Mouse (Mus musculus) induced T-regulatory cell, adult 2 months (primary cell): ENCODE data around the gene Slc1a4.
A peak's percentile ranks its signal among the peaks of the same experiment; 100 is the strongest.

Experiments used
- DNase-seq: peaks from one replicate; pipeline ENCODE4 v3.0.0-alpha.2; 2012; ENCODE audit warnings: low read depth

The Slc1a4 gene

DNA sequence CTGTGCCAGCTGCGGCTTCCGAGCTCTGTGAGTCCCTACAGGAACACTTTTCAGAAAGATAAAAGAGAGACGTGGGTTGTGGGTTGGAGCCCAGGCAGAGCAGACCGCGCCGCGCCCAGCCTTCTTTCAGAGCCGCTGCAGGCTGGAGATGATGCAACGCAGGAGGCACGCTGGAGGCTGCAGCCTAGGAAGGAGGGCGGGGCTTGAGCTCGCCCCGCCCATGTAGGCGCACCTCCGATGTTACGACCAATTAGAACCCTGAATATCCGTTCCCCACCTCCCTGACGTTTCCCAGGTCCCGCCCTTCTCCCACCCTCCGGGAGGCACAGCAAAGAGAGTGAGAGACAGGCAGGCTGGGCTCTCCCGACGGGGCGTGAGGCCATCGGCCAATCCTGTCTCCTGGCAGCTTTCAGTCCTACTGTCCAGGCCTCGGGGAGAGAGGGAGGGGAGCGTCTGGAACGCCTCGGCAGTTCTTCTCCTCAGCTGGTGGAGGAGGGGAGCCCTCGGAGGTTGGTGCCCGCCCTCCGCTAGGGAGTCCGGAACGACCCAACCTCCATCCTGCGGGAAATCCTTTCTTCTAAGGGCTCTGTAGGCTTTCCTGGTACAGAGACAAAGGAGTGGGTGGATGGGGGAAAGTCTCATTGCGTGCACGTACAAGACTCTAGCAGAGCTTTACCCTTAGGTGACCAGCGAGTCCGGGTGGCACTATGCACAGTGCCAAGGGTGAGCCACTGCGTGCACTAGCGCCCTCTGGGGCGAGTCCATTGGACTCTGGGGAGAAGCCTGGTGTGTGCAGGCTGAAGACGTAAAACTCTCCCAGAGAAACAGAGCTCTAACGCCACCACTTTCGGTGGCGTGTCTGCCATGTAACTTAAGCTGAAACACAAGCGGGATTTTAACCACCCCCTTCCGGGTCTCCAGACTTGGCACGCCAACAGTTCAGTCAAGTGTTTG, at the start of gene Slc1a4:
Slc1a4 (minus strand) TSS at position 153 of the 954 bp plus-strand sequence.
- DNase-seq, result peak; percentile 98

DNA sequence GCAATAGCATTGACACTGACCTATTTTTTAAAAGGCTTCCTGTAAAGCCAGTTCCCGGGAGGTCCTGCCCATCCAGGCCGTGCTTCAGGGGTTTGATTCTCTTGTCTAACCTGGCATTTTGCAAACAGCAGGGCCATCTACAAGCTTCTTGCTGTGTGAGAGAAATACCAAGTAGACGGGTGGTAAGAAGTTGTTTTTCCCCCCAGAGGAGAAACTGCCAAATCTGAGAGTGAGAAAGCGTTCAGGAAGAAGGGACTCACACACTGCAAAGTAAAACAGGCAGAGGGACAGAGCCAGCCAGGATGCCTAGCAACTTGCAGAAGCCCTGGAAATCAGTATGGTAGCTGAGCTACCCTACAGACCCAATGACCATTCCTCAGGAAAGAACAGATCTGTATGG, 47.6 kb upstream of the Slc1a4 start:
- no peak for DNase-seq

DNA sequence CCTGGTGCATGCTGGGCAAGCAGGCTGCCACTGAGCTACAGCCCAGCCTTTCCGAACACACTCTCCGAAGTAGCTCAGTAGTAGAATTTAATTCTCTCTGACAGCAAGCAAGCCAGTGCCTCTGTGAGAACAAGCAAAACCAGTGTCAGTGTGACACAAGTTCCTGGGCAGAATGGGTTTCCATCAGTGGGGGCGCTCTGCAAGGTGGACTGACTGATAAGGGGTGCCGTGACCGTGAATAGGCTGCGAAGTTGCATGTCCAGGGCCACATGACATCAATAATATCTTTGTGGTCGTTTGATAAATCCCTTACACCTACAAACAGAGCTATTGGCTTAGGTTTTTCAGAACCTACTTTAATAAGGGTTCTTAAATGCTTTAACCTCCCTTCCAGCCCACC, 44.1 kb upstream of the Slc1a4 start:
- DNase-seq, result no peak

DNA sequence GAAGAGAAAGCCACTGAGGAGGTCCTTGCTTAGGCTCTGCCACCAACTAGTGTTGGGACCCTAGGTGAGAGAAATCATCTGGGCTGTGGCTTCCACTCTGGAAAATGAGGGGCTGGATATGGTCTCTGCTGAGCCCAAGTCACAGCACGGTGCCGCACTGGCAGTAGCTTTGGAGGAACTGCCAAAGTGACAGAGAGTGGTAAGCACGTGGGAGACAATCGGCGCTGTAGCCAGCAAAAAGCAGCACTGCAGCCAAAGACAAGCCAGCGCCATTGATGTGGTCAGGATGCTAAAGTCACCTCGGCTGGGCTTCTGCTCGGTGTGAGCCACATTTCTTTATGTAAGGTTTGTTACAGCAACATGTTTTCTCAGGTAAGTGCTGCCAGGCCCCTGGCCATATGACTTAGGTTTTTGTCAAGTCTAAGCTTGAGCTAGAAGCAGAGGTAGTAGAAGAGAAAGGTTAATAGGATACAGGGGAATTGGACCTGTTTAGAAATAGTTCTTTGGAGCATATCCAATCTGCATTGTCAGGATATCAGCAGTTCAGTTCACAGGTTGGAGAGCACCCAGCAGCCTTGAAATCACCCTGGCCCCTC, 40.2 kb upstream of the Slc1a4 start:
- no peak for DNase-seq

DNA sequence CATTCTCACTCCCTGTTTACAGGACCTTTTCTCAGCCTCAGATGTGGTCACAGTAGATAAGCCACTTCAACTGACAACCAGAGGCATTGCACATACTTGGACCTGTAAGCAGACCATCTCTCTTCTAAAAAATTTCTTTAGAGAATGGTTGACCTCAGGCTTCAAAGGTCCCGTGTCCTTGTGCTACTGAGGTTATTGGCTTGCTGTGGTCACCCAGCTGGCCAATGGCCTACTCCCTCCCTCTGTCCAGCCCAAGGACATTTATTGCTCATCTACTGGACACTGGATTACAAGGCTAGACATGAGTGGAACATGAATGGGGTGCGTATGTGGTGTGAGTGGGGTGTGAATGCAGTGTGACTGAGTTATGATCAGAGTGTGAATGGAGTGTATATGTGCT, 38.0 kb upstream of the Slc1a4 start:
- DNase-seq, result no peak

DNA sequence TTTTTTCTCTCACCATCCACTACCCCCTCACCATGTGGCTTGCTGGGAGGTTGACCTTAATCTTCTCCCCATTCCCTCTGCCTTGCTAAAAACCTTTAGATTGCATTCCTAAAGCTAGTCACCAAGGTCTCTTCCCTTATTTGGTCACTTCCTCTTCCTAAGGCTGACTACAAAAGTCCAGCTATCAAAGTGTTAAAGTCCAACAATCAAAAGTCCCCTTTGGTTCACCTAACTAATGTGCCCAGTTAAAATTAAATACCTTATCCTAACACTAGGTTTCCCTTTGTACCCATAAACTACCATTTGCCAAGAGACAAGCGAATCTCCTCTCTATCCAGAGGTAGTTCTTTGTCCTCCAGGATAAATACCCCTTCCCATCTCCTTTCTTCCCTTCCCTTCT, 33.9 kb upstream of the Slc1a4 start:
- no peak for DNase-seq

DNA sequence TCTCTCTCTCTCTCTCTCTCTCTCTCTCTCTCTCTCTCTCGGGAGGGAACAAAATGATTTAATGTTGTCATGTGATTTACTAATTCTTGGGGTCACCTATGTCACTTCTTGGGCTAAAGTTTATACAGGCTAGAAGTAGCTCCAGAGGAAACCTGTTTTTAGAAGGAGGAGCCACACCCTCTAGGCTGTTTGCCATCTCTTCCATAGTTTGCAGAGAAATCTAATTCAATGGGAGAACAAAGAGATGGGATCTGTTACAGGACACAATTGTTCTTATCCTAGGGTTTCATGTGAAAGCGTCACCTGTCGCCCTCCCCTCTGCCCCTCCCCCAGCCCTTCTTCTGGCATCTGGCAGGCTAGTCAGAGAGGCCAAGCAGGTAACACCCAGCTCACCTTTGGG, 28.8 kb upstream of the Slc1a4 start:
- no peak for DNase-seq

DNA sequence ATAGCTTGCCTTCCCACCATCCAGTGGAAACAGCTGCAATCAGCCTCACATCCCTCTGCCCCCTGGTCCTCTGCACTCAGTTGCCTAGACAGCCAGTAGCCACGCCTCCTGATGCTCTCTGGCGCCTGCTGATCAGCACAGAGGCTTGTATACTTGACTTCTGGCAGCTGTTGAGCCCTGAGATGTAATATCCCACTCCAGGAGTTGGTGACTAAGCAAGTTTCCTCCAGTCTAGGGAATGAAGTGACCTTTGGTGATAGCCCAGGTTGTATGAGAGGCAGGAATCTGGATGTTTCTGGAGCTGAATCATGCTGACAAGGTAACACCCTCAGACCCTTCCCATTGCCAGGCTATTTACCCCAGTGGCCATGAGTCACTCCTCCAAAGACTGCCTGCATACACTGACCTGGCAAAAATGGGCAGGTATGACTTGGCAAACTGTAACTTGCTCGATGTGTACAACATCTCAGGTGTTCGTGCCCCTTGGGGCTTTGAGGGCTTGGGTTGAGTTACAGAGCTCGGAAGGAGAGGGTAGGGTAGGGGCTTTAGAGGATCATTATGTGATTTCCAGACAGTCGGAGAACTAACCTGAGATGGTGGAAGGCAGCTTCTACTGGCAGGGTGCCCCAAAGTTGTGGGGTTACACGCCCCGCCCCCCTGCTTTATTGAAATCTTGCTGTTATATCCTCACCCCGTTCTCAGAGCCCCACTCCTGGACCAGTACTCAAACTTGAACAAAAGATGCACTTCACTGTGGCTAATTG, 25.4 kb upstream of the Slc1a4 start:
- DNase-seq, result no peak

DNA sequence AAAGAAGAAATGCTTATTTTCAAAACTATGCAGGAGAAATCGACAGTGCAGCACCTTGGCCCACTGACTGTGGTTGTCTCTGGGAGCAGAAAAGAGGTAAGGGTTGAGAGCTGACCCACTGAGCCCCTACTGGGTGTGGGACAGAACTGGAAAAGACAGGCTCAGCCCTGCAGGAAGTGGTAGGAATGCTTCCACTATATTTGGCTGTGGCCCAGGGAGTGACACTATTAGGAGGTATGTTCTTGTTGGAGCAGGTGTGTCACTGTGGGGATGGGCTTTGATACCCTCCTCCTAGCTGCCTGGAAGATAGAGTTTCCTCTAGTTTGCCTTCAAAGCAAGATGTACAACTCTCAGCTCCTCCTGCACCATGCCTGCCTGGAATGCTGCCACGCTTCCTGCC, 16.0 kb upstream of the Slc1a4 start:
- no peak for DNase-seq

DNA sequence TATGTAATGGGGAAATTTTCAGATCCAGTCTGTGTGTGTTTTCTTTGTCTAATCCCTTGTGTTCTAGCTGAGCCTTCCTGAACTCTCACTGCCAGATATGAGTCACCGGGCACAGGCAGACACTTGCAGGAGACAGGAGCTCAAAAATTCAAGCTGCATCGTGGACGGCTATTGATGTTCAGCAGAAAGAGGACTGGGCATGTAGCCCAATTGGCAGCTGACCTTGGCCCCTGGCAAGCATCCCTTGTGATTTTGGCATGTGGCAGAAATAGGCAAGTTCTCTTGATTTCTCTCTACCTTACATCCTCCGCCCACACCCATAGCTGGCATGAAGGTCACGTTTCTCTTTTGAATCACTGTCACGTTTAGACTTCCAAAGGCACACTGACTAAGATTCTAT, 15.0 kb upstream of the Slc1a4 start:
- DNase-seq, result no peak

DNA sequence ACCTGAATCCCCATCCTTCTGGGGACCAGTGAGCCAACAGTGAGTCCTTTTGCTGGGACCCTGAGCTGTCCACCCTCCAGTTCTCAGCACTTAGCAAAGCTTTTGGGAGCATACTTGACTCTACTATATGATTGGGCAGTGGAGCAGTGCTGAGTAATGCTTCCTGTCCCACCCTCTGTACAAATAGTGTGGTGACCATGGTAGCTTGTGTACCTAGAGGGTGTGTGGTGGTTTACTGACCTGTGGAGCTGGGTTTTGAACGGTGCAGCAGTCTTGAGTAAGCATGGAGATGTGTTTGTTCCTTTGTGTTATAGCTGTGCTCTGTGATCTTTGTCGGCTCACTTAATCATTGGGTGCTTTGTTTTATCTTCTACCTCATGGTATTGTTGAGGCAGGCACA, 13.9 kb upstream of the Slc1a4 start:
- DNase-seq, result no peak

DNA sequence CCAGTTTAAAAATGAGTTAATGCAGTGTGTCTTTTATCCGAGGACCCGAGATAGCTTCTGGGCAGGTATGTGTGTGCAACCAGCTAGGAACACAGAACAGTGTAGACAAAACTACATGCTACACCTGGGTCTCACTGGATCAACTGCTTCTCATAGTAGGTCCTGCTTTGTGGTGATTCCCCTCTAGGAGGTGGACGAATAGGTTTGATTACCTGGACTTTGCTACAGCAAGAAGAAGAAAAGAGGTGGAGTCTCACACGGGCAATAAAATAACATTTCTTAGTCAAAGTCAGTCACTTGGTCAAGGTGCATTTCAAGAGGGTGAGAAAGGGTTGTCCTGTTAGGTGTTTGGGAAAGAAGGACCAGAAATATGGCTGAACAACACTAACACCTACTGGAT, 11.4 kb upstream of the Slc1a4 start:
- DNase-seq, result no peak

DNA sequence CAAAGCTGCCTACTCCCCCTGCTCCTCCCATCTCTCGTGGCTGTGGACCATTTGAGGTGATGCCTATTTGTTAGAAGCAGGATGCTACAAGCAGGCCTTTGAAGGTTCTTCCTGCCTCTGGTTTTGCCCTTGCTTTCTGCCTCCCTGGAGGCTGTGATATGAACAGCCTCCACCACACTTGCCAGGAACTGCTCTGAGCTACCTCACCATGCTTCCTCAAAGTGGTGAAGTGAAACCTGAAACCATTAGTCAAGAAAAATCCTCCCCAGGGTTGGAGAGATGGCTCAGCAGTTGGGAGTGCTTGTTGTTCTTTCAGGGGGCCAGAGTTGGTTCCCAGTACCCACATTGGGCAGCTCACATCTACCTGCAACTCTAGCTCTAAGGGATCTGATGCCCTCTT, 9.1 kb upstream of the Slc1a4 start:
- DNase-seq, result no peak

DNA sequence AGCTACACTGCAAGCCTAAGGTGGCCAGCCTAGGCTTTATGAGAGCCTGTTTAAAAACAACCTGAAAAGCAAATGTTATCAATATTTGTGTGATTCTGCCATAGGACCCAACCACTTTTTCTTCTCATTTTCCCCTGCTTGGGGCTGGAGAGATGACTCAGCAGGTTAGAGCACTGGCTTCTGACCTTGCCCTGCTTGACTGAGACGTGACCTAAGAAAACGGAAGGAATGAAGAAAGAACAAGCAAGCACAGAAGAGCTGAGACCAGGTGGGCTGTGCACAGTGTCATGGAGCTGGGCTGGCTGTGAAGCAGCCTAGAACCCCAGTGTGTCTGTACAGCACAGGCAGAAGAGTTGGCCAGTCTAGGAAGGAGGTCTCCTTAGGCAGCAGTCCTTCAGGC, 6.2 kb upstream of the Slc1a4 start:
- no peak for DNase-seq

DNA sequence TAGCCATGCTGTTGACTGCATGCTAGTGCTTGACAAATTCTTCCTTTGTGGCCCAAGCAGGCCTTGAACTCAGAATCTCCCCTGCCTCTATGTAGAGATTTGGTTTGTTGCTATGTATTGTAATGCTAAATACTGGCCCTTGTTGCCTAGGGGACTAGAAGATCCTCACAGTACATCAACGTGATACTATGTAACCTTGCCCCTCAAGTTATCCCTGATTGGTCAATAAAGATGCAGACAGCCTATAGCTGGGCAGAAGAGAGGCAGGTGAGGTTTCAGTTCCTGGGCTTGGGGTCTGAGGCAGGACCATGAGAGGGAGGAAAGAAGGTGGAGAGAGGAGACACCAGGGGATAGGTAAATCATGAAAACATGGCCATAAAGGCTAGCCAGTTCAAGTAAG, 1.8 kb upstream of the Slc1a4 start:
- DNase-seq, result peak; percentile 17

DNA sequence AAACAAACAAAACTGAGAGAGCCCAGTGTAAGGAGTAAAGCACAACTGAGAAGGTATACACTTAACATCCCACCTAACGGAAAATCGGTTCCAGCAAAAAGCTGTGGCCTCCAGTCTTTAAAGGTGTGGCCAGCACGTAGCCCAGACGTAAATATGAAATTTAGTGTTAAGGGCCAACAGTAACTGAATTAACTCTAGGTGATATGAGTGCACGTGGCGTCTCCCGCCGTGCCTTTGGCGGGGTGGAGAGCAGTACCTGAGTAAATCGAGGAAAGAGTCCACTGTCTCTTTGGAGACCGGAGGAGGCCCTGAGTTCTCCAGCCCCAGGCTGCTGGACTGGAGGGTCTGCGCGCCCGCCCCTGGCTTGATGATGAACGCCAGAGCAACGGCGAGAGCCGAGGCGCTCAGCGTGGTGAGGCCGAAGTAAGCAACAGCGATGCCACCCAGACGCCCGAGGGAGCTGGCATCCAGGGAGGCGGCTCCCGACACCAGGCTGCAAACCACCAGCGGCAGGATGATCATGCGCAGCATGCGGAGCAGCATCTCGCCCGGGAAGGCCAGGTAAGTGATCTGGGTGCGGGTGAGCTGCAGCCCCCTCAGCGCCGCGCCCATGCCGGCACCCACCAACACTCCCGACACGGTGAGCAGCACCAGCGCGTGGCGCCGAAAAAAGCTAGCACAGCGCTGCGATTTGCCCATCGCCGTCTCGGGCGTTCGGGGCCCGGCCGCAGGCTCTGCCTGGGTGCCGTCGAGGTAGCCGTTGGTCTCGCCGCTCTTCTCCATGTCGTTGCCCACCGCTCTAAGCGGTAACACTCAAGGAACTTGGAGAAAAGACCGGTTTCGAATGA, 599 bp downstream of the Slc1a4 start:
- no peak for DNase-seq

DNA sequence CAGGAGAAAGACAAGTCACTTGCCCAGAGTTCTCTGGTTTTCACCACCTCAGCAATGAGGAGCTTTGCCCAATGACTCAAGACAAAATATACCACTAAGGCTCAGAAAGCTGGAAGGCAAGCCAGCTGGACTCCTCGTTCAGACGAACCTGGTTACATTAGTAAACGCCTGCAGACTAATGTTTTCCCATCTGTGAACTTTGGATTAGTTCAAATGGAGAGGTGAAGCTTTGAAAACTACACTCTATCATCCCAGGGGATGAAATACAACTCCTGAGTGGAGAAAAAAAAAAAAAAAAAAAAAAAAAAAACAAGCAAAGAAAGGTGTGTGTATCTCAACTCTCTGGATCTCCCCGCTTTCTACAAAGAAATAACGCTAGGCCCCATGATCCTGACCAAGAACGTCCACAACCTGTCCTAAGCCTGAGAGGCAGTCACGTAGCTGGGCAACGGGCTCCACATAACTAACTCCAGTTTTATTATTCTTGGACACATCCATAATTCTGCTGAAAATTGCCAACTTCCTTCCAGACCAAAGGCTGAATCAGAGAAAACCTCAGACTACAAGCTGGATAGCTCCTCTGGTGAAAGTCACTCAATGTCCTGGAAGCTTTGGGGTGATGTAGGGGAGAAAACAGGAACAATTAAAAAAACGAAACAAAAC, 1.4 kb downstream of the Slc1a4 start:
- peak; percentile 20 for DNase-seq

DNA sequence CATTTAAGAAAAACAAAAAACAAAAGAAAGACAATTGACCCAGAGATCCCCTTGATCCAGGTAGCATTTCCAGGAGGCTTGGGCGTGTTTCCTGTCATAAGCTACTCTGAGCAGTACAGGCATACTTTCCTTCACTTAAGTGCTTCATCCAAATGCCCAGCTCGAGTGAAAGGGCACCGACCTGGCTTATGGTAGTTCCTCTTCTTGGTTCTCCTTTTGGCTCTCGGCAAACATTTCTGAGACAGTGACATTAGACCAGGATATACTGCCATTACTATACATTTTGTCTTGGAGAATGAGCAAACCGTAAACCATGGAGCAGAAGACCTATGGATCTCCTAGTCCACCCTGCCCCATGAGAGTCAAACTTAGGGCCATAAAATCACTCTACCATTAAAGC, 2.8 kb downstream of the Slc1a4 start:
- DNase-seq, result no peak

DNA sequence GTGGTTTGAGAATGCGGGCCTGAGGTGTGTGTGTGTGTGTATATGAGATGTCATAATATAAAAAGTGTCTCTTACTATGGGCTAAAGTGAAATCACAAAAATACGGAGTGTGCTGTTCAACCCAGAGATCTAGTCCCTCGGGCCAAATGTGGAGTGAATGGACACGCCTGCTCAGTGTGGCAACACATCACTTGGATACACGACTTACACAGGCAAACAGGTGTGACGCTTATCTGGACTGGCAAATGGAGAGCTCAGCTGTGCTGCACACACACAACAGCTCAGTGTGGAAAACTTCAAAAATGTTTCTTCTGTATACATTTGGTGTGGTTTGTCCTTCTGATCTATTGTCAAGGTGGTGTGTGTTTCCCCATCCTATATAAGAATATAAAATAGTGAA, 3.7 kb downstream of the Slc1a4 start:
- no peak for DNase-seq

DNA sequence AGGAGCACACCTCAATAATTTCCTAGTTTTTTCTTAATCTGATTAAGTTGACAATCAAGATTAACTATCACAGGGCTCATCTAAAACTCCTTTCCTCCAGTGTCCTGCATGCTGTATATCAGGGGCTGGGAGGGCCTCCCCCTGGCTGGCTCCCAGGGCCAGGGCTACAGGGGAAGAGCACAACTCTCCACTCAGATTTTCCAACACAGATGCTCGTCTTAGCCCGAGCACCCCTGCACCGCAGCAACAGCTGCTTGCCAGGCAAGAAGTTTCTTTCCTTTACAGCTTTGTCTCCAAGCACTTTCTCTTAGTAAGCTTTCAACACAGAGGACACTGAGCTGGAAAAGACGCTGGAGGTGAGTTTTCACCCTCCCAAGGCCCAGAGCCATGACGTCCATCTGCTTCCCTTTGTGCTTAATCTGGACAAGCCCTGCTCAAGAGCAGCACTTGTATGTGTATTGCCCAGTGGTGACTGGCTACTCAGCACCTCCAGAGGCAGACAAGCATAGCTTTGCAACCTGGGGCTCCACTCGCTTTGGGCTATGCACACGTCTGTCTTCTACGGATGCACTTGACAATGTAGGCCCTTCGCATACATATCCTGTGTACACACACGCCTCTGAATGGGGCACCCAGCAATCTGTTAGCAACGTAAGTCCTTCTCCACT, 6.1 kb downstream of the Slc1a4 start:
- DNase-seq, result no peak
